Mouse (Mus musculus) brain, embryonic 14.5 days (tissue): ENCODE results near the gene Mrpl36.

ENCODE experiments used
- CTCF ChIP-seq: fragments of 200-500 bp; IDR thresholded peaks from 2 replicates; pipeline ENCODE4 v1.5.1; 2012; ENCODE audit warnings: inconsistent platforms, mild to moderate bottlenecking, moderate library complexity, borderline replicate concordance; ENCODE audit not compliant: insufficient read depth, insufficient read length; ENCODE audit errors: extremely low read depth
- POLR2A ChIP-seq: fragments of 200-500 bp; IDR thresholded peaks from 2 replicates; pipeline ENCODE4 v1.6.1; 2012; ENCODE audit warnings: mild to moderate bottlenecking, inconsistent platforms, borderline replicate concordance; ENCODE audit not compliant: poor library complexity, insufficient read depth, insufficient read length, severe bottlenecking; ENCODE audit errors: extremely low read depth

DNA sequence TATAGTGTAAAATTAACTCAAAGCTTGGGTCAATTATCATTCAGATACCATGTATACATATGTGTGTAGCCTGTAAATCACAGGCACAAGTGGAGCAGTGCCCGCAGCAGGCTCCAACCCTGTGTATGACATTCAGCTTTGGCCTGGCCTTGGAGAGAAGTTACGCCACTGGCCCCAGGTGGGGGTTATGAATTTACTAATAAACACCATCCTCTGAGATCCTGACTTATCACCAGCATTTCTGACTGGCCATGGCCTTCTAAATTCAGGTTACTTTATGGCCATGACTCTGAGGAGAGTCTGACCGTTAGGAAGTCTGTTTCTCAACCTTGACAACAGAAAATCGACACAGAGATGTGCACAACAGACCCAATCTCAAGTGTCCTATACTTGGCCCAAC lies 4.9 kb upstream of the Mrpl36 start:
- TF ChIP-seq CTCF: no peak
- TF ChIP-seq POLR2A: no peak
